Mouse (Mus musculus) C2C12 (cell line): ENCODE measurements around the gene Acvr1. TPM values are rescaled to one million over a fixed set of nuclear protein-coding genes. Genes with fewer than 3 reads are reported as not detected.

Experiments used
- H3K27me3 ChIP-seq: one replicate; pipeline ENCODE4 v1.6.1; 2011; ENCODE audit not compliant: control insufficient read depth, insufficient read depth, insufficient read length
- H3K36me3 ChIP-seq: one replicate; pipeline ENCODE4 v1.6.1; 2011; ENCODE audit not compliant: control insufficient read depth, insufficient read depth
- H3K4me3 ChIP-seq: one replicate; pipeline ENCODE4 v1.5.1; 2011; ENCODE audit warnings: mild to moderate bottlenecking, control low read depth; ENCODE audit not compliant: poor library complexity, insufficient read depth, severe bottlenecking
- H3K79me2 ChIP-seq: one replicate; pipeline ENCODE4 v1.6.1; 2011; ENCODE audit not compliant: control insufficient read depth, insufficient read depth
- H3K79me3 ChIP-seq: one replicate; pipeline ENCODE4 v1.6.1; 2011; ENCODE audit warnings: low read depth, control low read depth
- H3ac ChIP-seq: one replicate; pipeline ENCODE3; 2011; ENCODE audit warnings: low read depth; ENCODE audit not compliant: control insufficient read depth, insufficient read length
- CEBPB ChIP-seq: IDR thresholded peaks from one replicate; pipeline ENCODE4 v1.6.1; 2011; ENCODE audit warnings: low read depth, mild to moderate bottlenecking, control low read depth, moderate library complexity
- CTCF ChIP-seq: IDR thresholded peaks from one replicate; pipeline ENCODE4 v1.5.1; 2011; ENCODE audit not compliant: control insufficient read depth, insufficient read depth, insufficient read length
- FOSL1 ChIP-seq: IDR thresholded peaks from one replicate; pipeline ENCODE4 v1.8.0; 2011; ENCODE audit warnings: mild to moderate bottlenecking, low read length; ENCODE audit not compliant: poor library complexity, insufficient read depth, severe bottlenecking
- MAX ChIP-seq: IDR thresholded peaks from one replicate; pipeline ENCODE4 v1.6.1; 2011; ENCODE audit warnings: mild to moderate bottlenecking, control low read depth
- MYOD1 ChIP-seq: IDR thresholded peaks from one replicate; pipeline ENCODE4 v1.6.1; 2011; ENCODE audit warnings: low read depth; ENCODE audit not compliant: control insufficient read depth, insufficient read length
- MYOG ChIP-seq: IDR thresholded peaks from one replicate; pipeline ENCODE4 v1.6.1; 2011; ENCODE audit not compliant: control insufficient read depth, insufficient read length; ENCODE audit errors: extremely low read depth
- USF1 ChIP-seq: IDR thresholded peaks from one replicate; pipeline ENCODE4 v1.6.1; 2011; ENCODE audit warnings: low read depth, mild to moderate bottlenecking, control low read depth, moderate library complexity
- polyA plus RNA-seq: library from polyadenylated mRNA; unstranded; fragments of >200 nt; fragmentation: generic; extraction: Trizol; gene quantifications from one replicate; pipeline ENCODE4 v1.2.1, GENCODE M21; 2012; ENCODE audit warnings: missing spikeins

The Acvr1 gene
- polyA plus RNA-seq, 1 experiment, result 37.2 TPM

DNA sequence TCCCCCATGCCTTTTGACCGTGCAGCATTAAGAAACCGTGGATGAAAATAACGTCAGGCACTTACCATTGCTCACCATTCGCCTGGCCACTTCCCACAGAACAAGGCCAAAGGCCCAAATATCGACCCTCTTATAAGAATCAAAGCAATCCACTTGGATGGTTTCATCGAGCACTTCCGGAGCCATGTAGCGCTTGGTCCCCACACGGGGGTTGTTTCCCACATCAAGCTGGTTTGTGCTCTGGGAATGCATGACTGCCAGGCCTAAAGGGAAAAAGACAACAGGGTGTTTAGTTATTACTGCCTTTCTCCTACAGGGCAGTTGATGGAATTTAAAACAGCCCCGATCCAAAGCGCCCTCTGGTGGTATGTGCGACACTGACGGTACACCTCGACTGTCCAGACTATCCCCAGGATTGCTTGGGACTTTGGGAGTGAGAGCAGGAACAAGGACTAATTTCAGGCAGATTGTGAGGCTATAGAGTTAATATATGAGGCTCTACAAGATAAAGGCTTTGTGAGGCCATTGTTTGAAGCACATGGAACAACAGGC lies 108.1 kb downstream of the Acvr1 start:
- no peak overlapping the region for H3ac ChIP-seq
- TF ChIP-seq MYOG, result no peak
- TF ChIP-seq FOSL1, result no peak
- TF ChIP-seq MAX, result no peak
- TF ChIP-seq CTCF, result no peak
- TF ChIP-seq MYOD1, result no peak
- TF ChIP-seq CEBPB, result no peak
- no peak for TF ChIP-seq USF1
- peaks cover 3% of the 10 kb centered on the region for H3K79me3 ChIP-seq
- H3K27me3 ChIP-seq, result no peaks in the 10 kb centered on the region
- H3K36me3 ChIP-seq, result peaks cover 87% of the 10 kb centered on the region
- no peaks in the 10 kb centered on the region for H3K79me2 ChIP-seq
- no peak overlapping the region for H3K4me3 ChIP-seq

- Histone ChIP-seq H3ac (no peak overlapping the region), H3K36me3 (peaks cover 80% of the 10 kb centered on the region), H3K79me2 (peaks cover 6% of the 10 kb centered on the region), H3K79me3 (peaks cover 3% of the 10 kb centered on the region), H3K4me3 (no peak overlapping the region), H3K27me3 (no peaks in the 10 kb centered on the region)
- TF ChIP-seq MYOG (no peak), CEBPB (no peak), MYOD1 (no peak), MAX (no peak), CTCF (no peak), USF1 (no peak), FOSL1 (no peak)
Observed at GRCm38 (mm10) chr2:58457488-58457865, 109.5 kb downstream of the Acvr1 start.

DNA sequence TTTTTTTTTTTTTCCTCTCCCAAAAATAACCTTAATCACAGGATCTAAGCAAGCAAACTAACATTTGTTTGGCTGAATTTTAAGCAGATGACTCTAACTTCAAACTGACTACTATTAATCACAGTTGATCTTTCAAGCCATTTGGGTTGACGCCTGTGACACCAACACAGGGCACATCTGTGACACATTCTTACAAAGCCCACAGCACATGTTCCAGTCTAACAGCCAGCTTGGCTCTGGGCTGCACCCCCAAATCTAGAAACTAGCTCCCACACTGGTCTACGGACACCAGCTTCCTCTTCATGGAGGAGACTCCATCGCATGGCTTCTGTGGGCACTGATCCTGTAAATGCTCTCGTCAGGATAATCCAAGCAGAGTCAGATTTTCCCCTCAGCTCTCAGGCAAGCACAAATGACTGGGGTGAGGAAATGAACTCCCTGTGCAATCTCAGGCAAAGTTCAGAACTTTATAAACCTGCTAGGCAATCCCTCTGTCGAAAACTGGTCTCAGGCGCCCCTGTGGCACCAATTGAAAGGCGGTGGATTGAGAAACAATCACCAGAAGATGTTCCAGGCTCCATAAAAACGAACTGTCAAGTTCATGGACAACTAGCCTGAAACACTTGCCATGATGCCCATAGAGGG lies 110.0 kb downstream of the Acvr1 start:
- no peak for TF ChIP-seq FOSL1
- no peak for TF ChIP-seq USF1
- no peak for TF ChIP-seq CTCF
- TF ChIP-seq MYOD1, result no peak
- no peak for TF ChIP-seq MYOG
- TF ChIP-seq MAX, result no peak
- TF ChIP-seq CEBPB, result no peak
- H3K79me2 ChIP-seq, result peaks cover 9% of the 10 kb centered on the region
- H3ac ChIP-seq, result no peak overlapping the region
- H3K36me3 ChIP-seq, result peaks cover 78% of the 10 kb centered on the region
- H3K79me3 ChIP-seq, result peaks cover 3% of the 10 kb centered on the region
- no peak overlapping the region for H3K4me3 ChIP-seq
- no peaks in the 10 kb centered on the region for H3K27me3 ChIP-seq

- no peak overlapping the region for H3ac ChIP-seq
- peaks cover 65% of the 10 kb centered on the region for H3K36me3 ChIP-seq
- peaks cover 3% of the 10 kb centered on the region for H3K79me3 ChIP-seq
- no peaks in the 10 kb centered on the region for H3K27me3 ChIP-seq
- TF ChIP-seq MYOD1, result no peak
- no peak for TF ChIP-seq MYOG
- no peak for TF ChIP-seq CTCF
- TF ChIP-seq CEBPB, result no peak
- TF ChIP-seq FOSL1, result no peak
- no peak for TF ChIP-seq MAX
- TF ChIP-seq USF1, result no peak
- H3K4me3 ChIP-seq, result no peak overlapping the region
- peaks cover 25% of the 10 kb centered on the region for H3K79me2 ChIP-seq
Observed at GRCm38 (mm10) chr2:58454095-58454865, 112.7 kb downstream of the Acvr1 start.

DNA sequence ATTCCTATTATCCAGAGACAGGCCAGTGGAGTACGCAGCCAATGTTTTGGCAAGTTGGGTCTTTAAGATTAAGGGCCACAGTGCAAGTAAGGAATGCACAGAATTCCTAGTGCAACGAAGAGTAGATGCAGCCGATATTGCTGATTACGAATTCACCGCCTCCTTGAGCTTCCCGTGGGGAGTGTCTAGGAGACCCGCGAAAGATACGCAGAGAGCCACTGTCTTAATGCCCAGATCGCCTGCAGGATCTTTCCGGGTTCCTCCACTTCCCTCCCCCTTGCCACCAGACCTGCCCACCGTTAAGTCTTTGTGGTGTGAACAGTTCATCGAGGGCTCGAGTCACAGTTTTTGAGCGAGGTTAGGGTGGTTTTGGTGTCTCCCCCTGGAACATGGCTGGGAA lies 120.0 kb downstream of the Acvr1 start:
- TF ChIP-seq MYOD1 (no peak), USF1 (no peak), CTCF (no peak), MYOG (no peak), CEBPB (no peak), MAX (no peak)
- Histone ChIP-seq H3K79me3 (no peaks in the 10 kb centered on the region), H3ac (no peak overlapping the region)

More for the DNA sequence above, 120.0 kb downstream of the Acvr1 start:
- peaks cover 55% of the 10 kb centered on the region for H3K36me3 ChIP-seq
- H3K4me3 ChIP-seq, result no peak overlapping the region
- H3K79me2 ChIP-seq, result peaks cover 16% of the 10 kb centered on the region
- H3K27me3 ChIP-seq, result no peaks in the 10 kb centered on the region
